Mouse (Mus musculus): ENCODE results near the gene Rsbn1l. TPM values are rescaled to one million over a fixed set of nuclear protein-coding genes. Genes with fewer than 3 reads are reported as not detected.

Gene Rsbn1l
- polyA plus RNA-seq, 1 experiment from 2014 or later: 5.8 TPM

DNA sequence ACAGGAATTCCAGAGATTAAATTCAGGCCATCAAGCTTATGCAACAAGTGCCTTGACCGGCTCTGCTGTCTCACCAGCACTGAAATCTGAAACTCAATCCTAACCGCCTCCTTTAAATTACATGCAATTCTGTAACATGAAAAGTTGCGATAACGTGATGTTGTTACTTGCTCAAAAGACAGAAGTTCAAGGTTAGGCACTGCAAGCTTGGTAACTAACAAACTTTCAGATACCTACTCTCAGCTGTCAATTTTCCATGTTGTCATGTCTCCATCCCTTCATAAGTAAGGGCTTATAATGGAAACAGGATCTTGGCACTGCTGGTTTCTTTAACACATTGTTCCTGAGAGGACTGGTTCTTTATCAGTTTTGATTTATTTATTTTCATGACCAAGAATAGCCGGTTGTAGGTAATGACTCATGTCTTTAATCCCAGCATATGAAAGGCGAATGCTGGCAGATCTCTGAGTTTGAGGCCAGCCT lies 26.5 kb downstream of the Rsbn1l start:
- no peak overlapping the region for H3K4me2 ChIP-seq
- WGBS: 89% methylated on average over 6 of the region's 6 CpGs

GRCm38 (mm10) chr5:20925451-20925850 lies 30.7 kb downstream of the Rsbn1l start:
- H3K27me3 ChIP-seq: no peaks in the 10 kb centered on the region
- WGBS: 80% methylated on average over 3 of the region's 3 CpGs
- H3K4me1 ChIP-seq: peaks cover 5% of the 10 kb centered on the region; the same call in 1 of the 2 replicates
- no peaks in the 10 kb centered on the region for H3K9me3 ChIP-seq (replicated peaks)
- no peak overlapping the region for H3K27ac ChIP-seq
- H3K36me3 ChIP-seq (ENCODE audit: poor library complexity, severe bottlenecking): no peaks in the 10 kb centered on the region
- H3K4me2 ChIP-seq: no peak overlapping the region
- H3K4me3 ChIP-seq: no peak overlapping the region
- no peak for ATAC-seq
- no peak overlapping the region for H3K9ac ChIP-seq

More for the DNA sequence above, 26.5 kb downstream of the Rsbn1l start:
- Histone ChIP-seq H3K27ac (no peak overlapping the region), H3K4me1 (peaks cover 8% of the 10 kb centered on the region; the same call in 1 of the 2 replicates), H3K9ac (no peak overlapping the region), H3K4me3 (no peak overlapping the region), H3K9me3 (replicated peaks) (no peaks in the 10 kb centered on the region), H3K27me3 (no peaks in the 10 kb centered on the region), H3K36me3 (ENCODE audit: poor library complexity, severe bottlenecking) (no peaks in the 10 kb centered on the region)
- no peak for ATAC-seq

DNA sequence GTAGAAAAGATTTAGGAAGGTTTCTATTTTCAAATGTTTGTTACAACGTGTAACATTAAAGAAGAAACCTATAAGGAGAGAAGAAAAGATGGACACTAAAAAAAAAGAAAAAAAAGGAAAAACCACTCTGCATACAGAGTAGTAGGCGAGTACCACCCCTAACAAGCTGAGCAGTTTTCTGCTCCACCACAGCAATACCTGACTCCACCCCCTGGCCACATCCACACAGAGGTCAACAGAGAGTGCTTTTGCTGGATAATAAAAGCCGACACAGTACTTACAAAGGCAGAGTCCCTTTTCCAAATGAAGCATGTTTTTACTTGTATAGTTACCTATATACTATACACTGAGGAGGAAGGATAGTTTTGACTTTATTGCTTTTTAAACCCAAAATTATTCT lies 31.6 kb downstream of the Rsbn1l start:
- Histone ChIP-seq H3K9me3 (replicated peaks) (no peaks in the 10 kb centered on the region), H3K4me2 (no peak overlapping the region), H3K36me3 (ENCODE audit: poor library complexity, severe bottlenecking) (no peaks in the 10 kb centered on the region), H3K4me3 (no peak overlapping the region), H3K4me1 (peaks cover 4% of the 10 kb centered on the region; the same call in 1 of the 2 replicates), H3K27ac (no peak overlapping the region), H3K9ac (no peak overlapping the region), H3K27me3 (no peaks in the 10 kb centered on the region)
- 77% methylated on average over 3 of the region's 3 CpGs for WGBS
- ATAC-seq: no peak

GRCm38 (mm10) chr5:20919566-20919965 lies 36.6 kb downstream of the Rsbn1l start:
- WGBS: 62% methylated on average over 9 of the region's 9 CpGs
- H3K9ac ChIP-seq: no peak overlapping the region
- H3K36me3 ChIP-seq (ENCODE audit: poor library complexity, severe bottlenecking): no peaks in the 10 kb centered on the region
- H3K4me1 ChIP-seq: peaks cover 4% of the 10 kb centered on the region; the same call in 1 of the 2 replicates
- ATAC-seq: 0 out of 2 replicates have a peak, but pooled peaks have one; percentile 48
- H3K27ac ChIP-seq: peak overlapping the region; percentile 31; the same call in 1 of the 2 replicates
- H3K4me3 ChIP-seq: no peak overlapping the region
- no peaks in the 10 kb centered on the region for H3K9me3 ChIP-seq (replicated peaks)
- no peaks in the 10 kb centered on the region for H3K27me3 ChIP-seq
- H3K4me2 ChIP-seq: no peak overlapping the region

- H3K27me3 ChIP-seq: no peaks in the 10 kb centered on the region
- peaks cover 4% of the 10 kb centered on the region; the same call in 1 of the 2 replicates for H3K4me1 ChIP-seq
- H3K4me3 ChIP-seq: no peak overlapping the region
- H3K36me3 ChIP-seq (ENCODE audit: poor library complexity, severe bottlenecking): no peaks in the 10 kb centered on the region
- H3K4me2 ChIP-seq: no peak overlapping the region
- no peaks in the 10 kb centered on the region for H3K9me3 ChIP-seq (replicated peaks)
- 98% methylated on average over 4 of the region's 4 CpGs for WGBS
- no peak for ATAC-seq
- no peak overlapping the region for H3K27ac ChIP-seq
- H3K9ac ChIP-seq: no peak overlapping the region
These were observed 37.2 kb downstream of the Rsbn1l start for GRCm38 (mm10) chr5:20918967-20919366.

- 78% methylated on average over 11 of the region's 11 CpGs for WGBS
These were observed 42.6 kb downstream of the Rsbn1l start for GRCm38 (mm10) chr5:20913372-20914275.

DNA sequence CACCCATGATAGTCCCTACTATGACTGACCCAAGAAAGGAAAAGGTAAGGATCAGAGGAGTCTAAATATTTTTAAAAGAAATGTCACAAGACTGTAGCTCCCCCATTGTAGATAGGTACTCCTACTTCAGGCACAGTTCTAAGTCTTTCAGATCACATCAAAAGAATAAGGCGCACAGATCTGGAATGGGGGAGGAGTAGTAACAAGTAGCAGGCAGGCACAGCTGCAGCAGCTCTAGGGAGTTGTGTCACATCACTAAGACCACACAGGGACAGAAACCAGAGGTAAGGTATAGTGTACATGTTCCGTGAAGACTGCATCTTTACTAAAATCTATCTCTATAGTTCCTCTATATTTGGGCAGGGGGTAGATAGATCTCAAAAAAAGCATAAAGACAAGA lies 44.5 kb downstream of the Rsbn1l start:
- H3K9me3 ChIP-seq (replicated peaks): no peaks in the 10 kb centered on the region
- H3K4me3 ChIP-seq: no peak overlapping the region
- H3K27me3 ChIP-seq: no peaks in the 10 kb centered on the region
- H3K4me2 ChIP-seq: no peak overlapping the region
- no peak overlapping the region for H3K9ac ChIP-seq
- peaks cover 6% of the 10 kb centered on the region; the same call in 1 of the 2 replicates for H3K36me3 ChIP-seq (ENCODE audit: poor library complexity, severe bottlenecking)
- ATAC-seq: no peak
- H3K4me1 ChIP-seq: no peaks in the 10 kb centered on the region
- no peak overlapping the region for H3K27ac ChIP-seq
- 81% methylated on average over 2 of the region's 2 CpGs for WGBS

More at GRCm38 (mm10) chr5:20913372-20914275, 42.6 kb downstream of the Rsbn1l start:
- Histone ChIP-seq H3K27me3 (no peaks in the 10 kb centered on the region), H3K4me1 (no peaks in the 10 kb centered on the region), H3K4me2 (no peak overlapping the region), H3K4me3 (no peak overlapping the region), H3K36me3 (ENCODE audit: poor library complexity, severe bottlenecking) (no peaks in the 10 kb centered on the region), H3K9ac (no peak overlapping the region), H3K27ac (no peak overlapping the region), H3K9me3 (replicated peaks) (no peaks in the 10 kb centered on the region)
- ATAC-seq: peak; percentile 69

DNA sequence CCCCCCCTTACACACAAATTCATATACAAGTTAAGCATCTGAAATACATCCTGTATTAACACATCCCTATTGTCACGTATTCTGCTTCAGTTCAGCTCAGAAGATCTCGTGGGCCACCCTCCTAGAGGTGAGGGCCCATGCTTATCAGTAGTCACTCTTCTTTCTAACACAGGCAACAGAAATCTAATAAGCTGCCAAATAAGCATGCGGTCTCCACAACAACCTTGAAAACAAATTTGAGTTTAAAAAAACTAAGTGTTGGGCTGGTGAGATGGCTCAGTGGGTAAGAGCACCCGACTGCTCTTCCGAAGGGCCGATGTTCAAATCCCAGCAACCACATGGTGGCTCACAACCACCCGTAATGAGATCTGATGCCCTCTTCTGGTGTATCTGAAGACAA lies 50.0 kb downstream of the Rsbn1l start:
- H3K4me3 ChIP-seq: no peak overlapping the region
- 95% methylated on average over 7 of the region's 7 CpGs for WGBS
- H3K9ac ChIP-seq: no peak overlapping the region
- ATAC-seq: no peak
- no peaks in the 10 kb centered on the region for H3K4me1 ChIP-seq
- H3K9me3 ChIP-seq (replicated peaks): no peaks in the 10 kb centered on the region
- no peak overlapping the region for H3K27ac ChIP-seq
- H3K36me3 ChIP-seq (ENCODE audit: poor library complexity, severe bottlenecking): peaks cover 26% of the 10 kb centered on the region; the same call in 1 of the 2 replicates
- H3K4me2 ChIP-seq: no peak overlapping the region
- H3K27me3 ChIP-seq: no peaks in the 10 kb centered on the region

DNA sequence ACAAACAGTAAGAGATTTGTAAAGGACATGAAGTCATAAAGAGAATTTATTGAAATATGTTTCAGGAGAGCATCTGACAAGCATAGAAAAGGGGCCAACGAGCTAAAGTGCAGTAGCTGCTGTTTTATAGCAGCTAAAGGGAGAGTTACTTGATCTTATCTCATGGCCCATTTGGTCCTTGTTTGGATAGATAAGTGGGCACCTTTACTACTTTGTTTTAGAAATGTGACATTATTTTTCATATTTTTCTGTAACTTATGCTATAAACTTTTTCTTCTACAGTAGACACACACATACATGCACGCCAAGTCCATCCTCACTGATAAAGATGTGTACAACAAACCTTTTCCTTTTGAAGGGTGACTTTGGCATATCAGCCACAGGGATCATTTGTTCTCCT lies 50.8 kb downstream of the Rsbn1l start:
- H3K4me3 ChIP-seq: no peak overlapping the region
- H3K4me2 ChIP-seq: no peak overlapping the region
- WGBS: 96% methylated on average over 2 of the region's 2 CpGs
- peaks cover 30% of the 10 kb centered on the region for H3K36me3 ChIP-seq (ENCODE audit: poor library complexity, severe bottlenecking)
- H3K9ac ChIP-seq: no peak overlapping the region
- ATAC-seq: no peak
- no peaks in the 10 kb centered on the region for H3K4me1 ChIP-seq
- H3K27me3 ChIP-seq: no peaks in the 10 kb centered on the region
- no peaks in the 10 kb centered on the region for H3K9me3 ChIP-seq (replicated peaks)
- no peak overlapping the region for H3K27ac ChIP-seq

DNA sequence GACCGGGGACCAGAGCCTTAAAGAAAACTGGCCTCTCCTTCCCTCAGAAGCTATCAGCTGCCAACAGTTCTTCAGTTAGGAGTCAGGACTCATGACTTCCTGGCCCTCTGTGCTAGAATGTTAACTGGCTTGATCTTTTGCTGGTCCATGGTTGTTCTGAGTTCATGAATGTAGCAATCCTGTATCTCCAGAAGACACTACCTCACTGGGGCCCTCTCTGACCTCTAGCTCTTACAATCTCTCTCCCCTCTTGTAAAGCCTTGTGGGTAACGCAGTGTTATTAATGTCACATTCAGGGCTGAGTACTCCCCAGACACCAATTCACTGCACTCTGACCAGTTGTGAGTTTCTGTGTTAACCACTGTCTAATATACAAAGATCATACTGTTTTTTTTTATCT lies 51.6 kb downstream of the Rsbn1l start:
- no peak for ATAC-seq
- no peak overlapping the region for H3K9ac ChIP-seq
- no peaks in the 10 kb centered on the region for H3K27me3 ChIP-seq
- H3K4me1 ChIP-seq: no peaks in the 10 kb centered on the region
- 91% methylated on average over 2 of the region's 2 CpGs for WGBS
- no peaks in the 10 kb centered on the region for H3K9me3 ChIP-seq (replicated peaks)
- no peak overlapping the region for H3K4me2 ChIP-seq
- no peak overlapping the region for H3K27ac ChIP-seq
- peaks cover 30% of the 10 kb centered on the region for H3K36me3 ChIP-seq (ENCODE audit: poor library complexity, severe bottlenecking)
- H3K4me3 ChIP-seq: no peak overlapping the region

GRCm38 (mm10) chr5:20897446-20898167 lies 58.6 kb downstream of the Rsbn1l start:
- Histone ChIP-seq H3K9ac (no peak overlapping the region), H3K4me3 (no peak overlapping the region), H3K9me3 (replicated peaks) (no peaks in the 10 kb centered on the region), H3K4me2 (no peak overlapping the region), H3K4me1 (no peaks in the 10 kb centered on the region), H3K27ac (no peak overlapping the region), H3K27me3 (no peaks in the 10 kb centered on the region), H3K36me3 (ENCODE audit: poor library complexity, severe bottlenecking) (peaks cover 32% of the 10 kb centered on the region)
- 94% methylated on average over 2 of the region's 2 CpGs for WGBS
- no peak for ATAC-seq

DNA sequence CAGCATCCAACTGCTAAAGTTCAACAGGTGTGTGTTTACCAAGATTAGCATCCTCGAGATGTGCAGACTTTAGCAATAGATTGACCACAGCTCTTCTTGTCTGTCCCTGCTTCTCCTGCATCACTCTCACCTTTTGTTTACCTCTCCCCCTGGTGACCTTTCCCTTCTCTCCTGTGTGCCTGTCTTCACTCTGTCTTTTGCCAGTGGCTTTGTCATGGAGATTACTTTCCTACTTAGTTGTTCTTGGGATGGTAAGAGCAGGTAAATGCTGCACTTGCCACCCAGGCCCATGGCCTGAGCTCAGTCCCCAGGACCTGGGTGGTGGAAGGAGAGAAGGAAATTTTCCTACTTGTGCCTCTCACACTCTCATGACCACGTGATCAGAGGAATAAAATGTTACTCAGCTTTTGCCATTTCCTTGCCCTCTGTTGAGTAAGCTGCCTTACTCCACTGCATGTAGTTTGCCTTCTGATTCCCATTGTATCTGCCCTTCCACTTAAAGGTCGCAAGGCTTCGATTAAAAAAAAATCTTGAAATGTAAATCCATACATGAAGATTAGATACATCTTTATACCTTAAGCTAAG lies 72.1 kb downstream of the Rsbn1l start:
- no peak overlapping the region for H3K4me3 ChIP-seq
- 79% methylated on average over 4 of the region's 4 CpGs for whole genome bisulfite sequencing
- H3K4me2 ChIP-seq: peak overlapping the region; percentile 79
- H3K36me3 ChIP-seq (ENCODE audit: poor library complexity, severe bottlenecking): peaks cover 16% of the 10 kb centered on the region
- no peak overlapping the region for H3K27ac ChIP-seq
- peaks cover 21% of the 10 kb centered on the region for H3K4me1 ChIP-seq
- no peaks in the 10 kb centered on the region for H3K9me3 ChIP-seq (replicated peaks)
- H3K27me3 ChIP-seq: no peaks in the 10 kb centered on the region
- no peak for ATAC-seq
- no peak overlapping the region for H3K9ac ChIP-seq
